Mouse (Mus musculus): ENCODE results near the gene Gm10053. TPM values are rescaled to one million over a fixed set of nuclear protein-coding genes. Genes with fewer than 3 reads are reported as not detected.

Gene Gm10053
- total and polyA plus RNA-seq, 2 experiments from 2014 or later = 40.3 to 363 TPM

DNA sequence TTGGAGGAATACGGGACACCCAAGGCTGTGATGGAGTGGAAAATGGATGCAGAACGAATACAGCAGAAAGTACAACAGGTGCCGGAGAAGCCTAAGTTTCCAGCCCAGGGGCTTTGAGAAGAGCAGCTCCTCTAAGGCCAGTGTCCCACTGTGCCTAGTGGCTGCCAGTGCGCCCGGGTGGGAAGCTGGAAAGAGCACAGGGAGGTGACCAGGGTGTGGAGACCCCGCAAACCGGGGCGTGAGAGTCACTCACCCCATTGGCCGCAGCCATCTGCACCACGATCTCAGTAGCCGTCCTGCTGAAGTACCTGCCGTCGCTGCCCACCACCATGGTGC is 14.2 kb upstream of the Gm10053 start:
- Histone ChIP-seq H3K36me3 (ENCODE audit: insufficient read depth, low read length) (no peaks in the 10 kb centered on the region), H3K27me3 (ENCODE audit: insufficient read depth, low read length) (peaks cover 9% of the 10 kb centered on the region), H3K9me3 (ENCODE audit: low read length) (no peaks in the 10 kb centered on the region), H3K4me1 (ENCODE audit: insufficient read depth, low read length) (no peaks in the 10 kb centered on the region), H3K9ac (replicated peaks; ENCODE audit: low read length) (peak overlapping the region; percentile 37; the same call in 1 of the 2 replicates), H3K27ac (no peak overlapping the region), H3K4me2 (ENCODE audit: low read depth, low read length) (peak overlapping the region; percentile 69), H3K4me3 (ENCODE audit: low read length) (peak overlapping the region; percentile 44)
- ATAC-seq = peak; percentile 24; the same call in 1 of the 2 replicates
- no peak for TF ChIP-seq CTCF (IDR thresholded peaks at IDR 0.05; ENCODE audit: low read depth)
- 15% methylated on average over 13 of the region's 13 CpGs for WGBS
- DNase-seq (ENCODE audit: low spot score) = no peak

DNA sequence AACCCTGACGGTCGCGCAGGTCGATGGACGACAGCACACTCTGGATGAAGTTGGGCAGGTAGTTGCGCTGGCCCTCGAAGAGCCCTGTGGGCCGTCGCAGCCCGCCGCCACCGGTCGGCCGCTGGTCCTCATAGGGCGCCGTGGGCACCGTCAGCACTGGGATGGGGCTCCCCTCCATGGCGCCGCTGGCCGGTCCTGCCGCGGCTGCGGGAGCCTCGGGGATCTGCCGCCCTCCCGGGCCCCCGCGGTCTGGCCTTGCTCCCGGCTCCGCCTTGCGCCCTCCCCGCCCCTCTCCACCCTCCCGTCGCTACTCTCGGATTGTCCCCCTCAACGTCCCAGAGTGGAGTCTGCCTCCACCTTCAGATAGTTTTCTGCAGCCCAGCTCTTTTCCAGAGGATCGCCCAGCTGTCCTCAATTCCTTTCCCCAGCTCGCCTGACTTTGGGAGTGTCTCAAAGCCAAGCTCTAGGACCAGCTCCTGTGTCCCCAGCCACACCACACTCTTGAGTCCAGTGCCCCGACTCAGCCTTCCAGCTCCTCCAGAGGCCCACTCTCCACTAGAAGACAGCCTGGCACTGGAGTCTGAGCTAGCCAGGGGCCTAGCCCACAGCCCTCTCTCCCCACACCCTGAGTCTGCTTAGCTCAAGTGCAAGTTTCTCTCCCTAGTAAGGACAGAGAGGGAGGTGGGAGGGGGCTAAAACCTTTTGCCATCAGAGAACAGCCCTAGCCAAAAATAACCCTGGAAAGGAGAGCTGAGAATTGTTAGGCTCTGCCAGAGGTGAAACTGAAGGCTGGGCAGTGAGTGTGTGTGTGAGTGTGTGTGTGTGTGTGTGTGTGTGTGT is 13.7 kb upstream of the Gm10053 start, which contains the start of gene Pgm5:
Pgm5 (minus strand) TSS at position 244 of the 840 bp plus-strand sequence.
- Histone ChIP-seq H3K27ac (no peak within 1 kb of the TSS), H3K9me3 (ENCODE audit: low read length) (no peaks in the 10 kb centered on the region), H3K9ac (replicated peaks; ENCODE audit: low read length) (peak within 1 kb of the TSS; percentile 37; the same call in 1 of the 2 replicates), H3K4me2 (ENCODE audit: low read depth, low read length) (peak within 1 kb of the TSS; percentile 69), H3K36me3 (ENCODE audit: insufficient read depth, low read length) (no peaks in the 10 kb centered on the region), H3K4me1 (ENCODE audit: insufficient read depth, low read length) (no peaks in the 10 kb centered on the region), H3K4me3 (ENCODE audit: low read length) (peak within 1 kb of the TSS; percentile 44), H3K27me3 (ENCODE audit: insufficient read depth, low read length) (peaks cover 9% of the 10 kb centered on the region)
- ATAC-seq = peak; percentile 81
- WGBS = 2% methylated on average over 24 of the region's 39 CpGs
- peak; percentile 35 for TF ChIP-seq CTCF (IDR thresholded peaks at IDR 0.05; ENCODE audit: low read depth)
- peak; percentile 49 for DNase-seq (ENCODE audit: low spot score)

DNA sequence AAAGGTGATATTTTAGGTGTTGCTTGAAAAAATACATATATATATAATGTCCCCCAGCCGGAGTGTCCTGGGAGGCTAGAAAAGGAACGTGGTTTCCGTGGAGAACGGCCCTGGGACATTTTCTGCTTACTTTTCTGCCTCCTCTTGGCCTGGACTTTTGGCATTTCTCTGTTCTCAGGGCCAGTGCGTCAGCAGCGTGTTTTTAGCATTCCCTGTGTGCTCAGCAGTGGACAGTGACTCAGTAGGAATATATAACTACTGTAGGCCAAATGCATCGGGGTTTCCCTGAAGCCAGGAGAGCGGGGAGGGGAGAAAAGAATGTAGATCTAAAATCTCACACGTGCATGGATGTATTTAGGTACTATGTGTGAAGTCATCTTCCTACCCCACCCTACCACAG is 10.1 kb upstream of the Gm10053 start:
- Histone ChIP-seq H3K36me3 (ENCODE audit: insufficient read depth, low read length) (no peaks in the 10 kb centered on the region), H3K4me3 (ENCODE audit: low read length) (no peak overlapping the region), H3K9ac (replicated peaks; ENCODE audit: low read length) (no peak overlapping the region), H3K9me3 (ENCODE audit: low read length) (no peaks in the 10 kb centered on the region), H3K27ac (no peak overlapping the region), H3K4me1 (ENCODE audit: insufficient read depth, low read length) (no peaks in the 10 kb centered on the region), H3K4me2 (ENCODE audit: low read depth, low read length) (no peak overlapping the region), H3K27me3 (ENCODE audit: insufficient read depth, low read length) (peaks cover 9% of the 10 kb centered on the region)
- no peak for TF ChIP-seq CTCF (IDR thresholded peaks at IDR 0.05; ENCODE audit: low read depth)
- 84% methylated on average over 9 of the region's 9 CpGs for WGBS
- ATAC-seq (no peak), DNase-seq (ENCODE audit: low spot score) (no peak)

DNA sequence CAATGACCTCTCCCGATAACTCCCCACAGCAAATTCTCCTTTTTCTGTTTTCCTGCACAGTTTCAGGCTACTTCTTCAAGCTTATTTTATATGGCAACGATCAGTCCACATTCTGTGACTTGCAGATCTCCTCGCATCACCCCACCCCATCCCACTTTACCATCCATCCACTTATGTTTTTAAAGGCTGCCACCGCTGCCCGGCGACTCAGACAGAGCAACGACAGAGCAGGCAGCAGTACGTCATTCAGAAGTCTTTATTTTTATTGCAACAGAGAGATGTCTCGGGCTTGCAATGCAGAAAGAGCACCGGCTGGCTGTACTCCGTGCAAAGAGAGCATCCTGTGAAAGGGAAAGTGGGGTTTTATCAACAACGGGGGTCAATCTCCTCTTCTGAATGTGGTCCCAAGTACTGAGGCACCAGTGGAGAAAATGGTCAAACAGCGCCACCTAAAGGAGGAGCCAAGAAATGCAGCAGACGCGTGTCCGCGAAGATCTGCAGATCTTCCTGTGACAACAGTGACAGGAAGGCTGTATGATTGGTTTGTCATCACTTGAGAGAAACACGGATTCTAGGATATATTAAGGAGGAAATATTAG is 4.3 kb upstream of the Gm10053 start:
- DNase-seq (ENCODE audit: low spot score) = peak; percentile 90
- Histone ChIP-seq H3K4me3 (ENCODE audit: low read length) (peak overlapping the region; percentile 37), H3K9me3 (ENCODE audit: low read length) (no peaks in the 10 kb centered on the region), H3K4me1 (ENCODE audit: insufficient read depth, low read length) (no peaks in the 10 kb centered on the region), H3K27ac (no peak overlapping the region), H3K9ac (replicated peaks; ENCODE audit: low read length) (0 out of 2 replicates have a peak overlapping the region, but pooled peaks have one; percentile 33), H3K27me3 (ENCODE audit: insufficient read depth, low read length) (no peaks in the 10 kb centered on the region), H3K4me2 (ENCODE audit: low read depth, low read length) (peak overlapping the region; percentile 65), H3K36me3 (ENCODE audit: insufficient read depth, low read length) (no peaks in the 10 kb centered on the region)
- TF ChIP-seq CTCF (IDR thresholded peaks at IDR 0.05; ENCODE audit: low read depth) = peak; percentile 98
- 16% methylated on average over 18 of the region's 18 CpGs for WGBS
- peak; percentile 76 for ATAC-seq

DNA sequence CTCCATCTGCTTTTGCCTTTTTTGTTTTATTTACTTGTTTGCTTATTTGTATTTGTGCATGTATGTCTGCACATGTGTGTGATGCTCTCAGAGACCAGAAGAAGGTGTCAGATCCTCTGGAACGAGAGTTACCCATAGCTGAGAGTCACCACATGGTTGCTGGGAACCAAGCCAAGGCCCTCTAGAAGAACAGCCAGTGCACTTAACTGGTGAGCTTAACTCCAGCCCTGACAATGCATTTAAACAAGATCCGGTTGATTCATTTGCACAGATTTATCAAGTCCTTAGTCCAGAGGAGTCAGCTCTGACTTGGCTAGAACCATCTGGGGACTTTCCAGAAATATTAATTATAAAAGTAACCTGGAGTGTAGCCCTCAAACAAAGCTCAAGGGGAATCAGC is 1.6 kb upstream of the Gm10053 start:
- ATAC-seq = no peak

DNA sequence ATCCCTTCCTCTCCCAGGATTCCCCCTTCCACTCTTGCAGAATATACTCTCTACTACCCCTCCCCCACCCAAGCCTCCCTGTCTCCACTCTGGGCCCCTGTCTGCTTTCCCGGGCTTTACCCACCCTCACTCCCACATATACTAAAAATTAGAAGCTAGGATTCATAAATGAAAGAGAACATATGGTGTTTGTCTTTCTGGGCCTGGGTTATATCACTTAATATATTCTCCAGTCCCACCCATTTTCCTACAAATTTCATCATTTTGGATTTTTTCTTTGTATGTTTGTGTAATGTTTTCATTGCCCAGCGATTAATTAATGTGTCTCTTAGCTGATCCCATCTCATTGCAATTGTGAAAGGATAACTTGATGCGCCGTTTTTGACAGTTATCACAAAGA is 5.8 kb downstream of the Gm10053 start:
- Histone ChIP-seq H3K4me3 (ENCODE audit: low read length) (no peak overlapping the region), H3K9me3 (ENCODE audit: low read length) (no peaks in the 10 kb centered on the region), H3K9ac (replicated peaks; ENCODE audit: low read length) (no peak overlapping the region), H3K4me1 (ENCODE audit: insufficient read depth, low read length) (no peaks in the 10 kb centered on the region), H3K27ac (no peak overlapping the region), H3K4me2 (ENCODE audit: low read depth, low read length) (no peak overlapping the region), H3K36me3 (ENCODE audit: insufficient read depth, low read length) (no peaks in the 10 kb centered on the region), H3K27me3 (ENCODE audit: insufficient read depth, low read length) (no peaks in the 10 kb centered on the region)
- DNase-seq (ENCODE audit: low spot score) = no peak
- 61% methylated on average over 4 of the region's 4 CpGs for WGBS
- no peak for ATAC-seq
- TF ChIP-seq CTCF (IDR thresholded peaks at IDR 0.05; ENCODE audit: low read depth) = no peak

More for the DNA sequence above, 1.6 kb upstream of the Gm10053 start:
- no peak overlapping the region for H3K4me2 ChIP-seq (ENCODE audit: low read depth, low read length)
- no peak for DNase-seq (ENCODE audit: low spot score)
- H3K27me3 ChIP-seq (ENCODE audit: insufficient read depth, low read length) = no peaks in the 10 kb centered on the region
- WGBS = 55% methylated on average over 2 of the region's 2 CpGs
- TF ChIP-seq CTCF (IDR thresholded peaks at IDR 0.05; ENCODE audit: low read depth) = no peak
- H3K4me1 ChIP-seq (ENCODE audit: insufficient read depth, low read length) = no peaks in the 10 kb centered on the region
- no peaks in the 10 kb centered on the region for H3K9me3 ChIP-seq (ENCODE audit: low read length)
- no peak overlapping the region for H3K27ac ChIP-seq
- no peak overlapping the region for H3K9ac ChIP-seq (replicated peaks; ENCODE audit: low read length)
- H3K4me3 ChIP-seq (ENCODE audit: low read length) = no peak overlapping the region
- H3K36me3 ChIP-seq (ENCODE audit: insufficient read depth, low read length) = no peaks in the 10 kb centered on the region
